24 mouse cellular contexts compared by ENCODE assay signal in the genomic region with DNA sequence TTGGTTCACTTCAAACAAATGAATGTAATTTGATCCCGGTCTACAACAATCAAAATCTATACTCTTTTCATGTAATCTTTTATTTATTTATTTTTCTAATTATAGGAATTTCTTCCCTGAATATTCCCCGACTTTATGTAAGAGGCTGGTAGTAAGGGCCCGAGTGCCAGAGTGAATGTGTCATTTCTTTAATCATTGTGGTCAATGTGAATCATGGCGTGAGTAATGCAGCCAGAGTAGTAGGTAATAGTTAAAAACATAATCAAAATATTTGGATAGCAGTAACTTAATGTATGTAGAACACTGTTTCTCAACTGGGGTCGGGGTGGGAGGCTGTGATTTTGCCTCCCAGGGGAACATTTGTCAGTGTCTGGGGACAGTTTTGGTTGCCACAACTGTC. TPM values are rescaled to one million over a fixed set of nuclear protein-coding genes. Genes with fewer than 3 reads are reported as not detected.
DNase-seq lines count a peak whose midpoint lies in the region; ATAC-seq lines count a peak whose summit lies in the region.
"Had no signal": no experiment of that assay in that cellular context is flagged by ENCODE, and none has a peak within 500 bp of the region (broad histone marks: within the 10 kb centered on the region; RNA-seq: fewer than 3 reads in every experiment).

No protein-coding gene starts in this region.

- H3K4me2 ChIP-seq in hindbrain, embryonic 12.5 days (replicated peaks) = no peak overlapping the region
- H3K4me2 ChIP-seq: embryonic facial prominence, embryonic 12.5 days; forebrain, embryonic 13.5 days; forebrain, embryonic 15.5 days had no signal

- peaks cover 27% of the 10 kb centered on the region for H3K27me3 ChIP-seq in heart, embryonic 10.5 days (ENCODE audit: insufficient read depth, poor library complexity, severe bottlenecking)
- H3K27me3 ChIP-seq in hindbrain, embryonic 12.5 days = peaks cover 39% of the 10 kb centered on the region
- H3K27me3 ChIP-seq: CH12.LX had no signal

- DNase-seq in heart, adult 11 months = peak; percentile 3
- no peak for DNase-seq in heart, embryonic 10.5 days (ENCODE audit: low spot score)
- peak; percentile 63 for DNase-seq in 3T3-L1 (ENCODE audit: low read depth, low spot score)
- peak; percentile 31 for DNase-seq in NIH3T3 (ENCODE audit: low read depth)
- DNase-seq: adrenal gland, adult 2 months; adrenal gland, postnatal 10 days; adrenal gland, postnatal 25 days; cerebellum, adult 11-12 months; cerebellum, adult 2 months; cerebellum, adult 9-10 months; cerebellum, postnatal 14 days; cerebellum, postnatal 36 days; forebrain, postnatal 0 days had no signal

- H3K4me1 ChIP-seq in heart, embryonic 10.5 days = no peaks in the 10 kb centered on the region
- no peaks in the 10 kb centered on the region for H3K4me1 ChIP-seq in hindbrain, embryonic 12.5 days
- H3K4me1 ChIP-seq: embryonic facial prominence, embryonic 10.5 days; embryonic facial prominence, embryonic 12.5 days; forebrain, embryonic 13.5 days; forebrain, embryonic 15.5 days had no signal

- no peaks in the 10 kb centered on the region for H3K9me3 ChIP-seq in heart, embryonic 10.5 days
- H3K9me3 ChIP-seq in hindbrain, embryonic 12.5 days (replicated peaks) = no peaks in the 10 kb centered on the region
- H3K9me3 ChIP-seq: embryonic facial prominence, embryonic 10.5 days; embryonic facial prominence, embryonic 12.5 days; forebrain, embryonic 13.5 days; forebrain, embryonic 15.5 days; G1E had no signal

- ATAC-seq in hindbrain, embryonic 12.5 days (ENCODE audit: low FRiP score) = no peak
- ATAC-seq in megakaryocyte, adult 5-6 weeks (ENCODE audit: poor library complexity, severe bottlenecking) = no peak
- ATAC-seq in cerebellum, adult (ENCODE audit: insufficient number of reproducible peaks, low FRiP score, low TSS enrichment) = no peak
- ATAC-seq: CD4-positive, CD25-positive, alpha-beta regulatory T cell, adult 4 months; forebrain, embryonic 13.5 days; forebrain, embryonic 15.5 days; forebrain, postnatal 0 days had no signal

- no peak overlapping the region for H3K9ac ChIP-seq in hindbrain, embryonic 12.5 days
- H3K9ac ChIP-seq: embryonic facial prominence, embryonic 12.5 days; forebrain, embryonic 13.5 days; forebrain, embryonic 15.5 days; forebrain, postnatal 0 days had no signal

- H3K36me3 ChIP-seq in heart, embryonic 10.5 days = no peaks in the 10 kb centered on the region
- H3K36me3 ChIP-seq in hindbrain, embryonic 12.5 days = no peaks in the 10 kb centered on the region
- H3K36me3 ChIP-seq: embryonic facial prominence, embryonic 10.5 days; embryonic facial prominence, embryonic 12.5 days; forebrain, embryonic 15.5 days; G1E had no signal

- no peak overlapping the region for H3K27ac ChIP-seq in heart, embryonic 10.5 days
- H3K27ac ChIP-seq in hindbrain, embryonic 12.5 days = no peak overlapping the region
- H3K27ac ChIP-seq: embryonic facial prominence, embryonic 10.5 days; embryonic facial prominence, embryonic 12.5 days; forebrain, embryonic 13.5 days; forebrain, embryonic 15.5 days had no signal

- WGBS in heart, embryonic 10.5 days = 72% methylated on average over 5 of the region's 5 CpGs
- 79% methylated on average over 5 of the region's 5 CpGs for WGBS in hindbrain, embryonic 12.5 days

- H3K4me3 ChIP-seq in heart, embryonic 10.5 days = no peak overlapping the region
- no peak overlapping the region for H3K4me3 ChIP-seq in hindbrain, embryonic 12.5 days
- H3K4me3 ChIP-seq: embryonic facial prominence, embryonic 10.5 days; embryonic facial prominence, embryonic 12.5 days; forebrain, embryonic 13.5 days; forebrain, embryonic 15.5 days had no signal

RNA-seq across cellular contexts. Expression of gene Otx2, which starts 6.0 kb away (rescaled TPM):
- 0.20 and 0.57 TPM in 2 replicates for polyA plus RNA-seq in heart, embryonic 10.5 days (2016; fragmentation: Nextera tagmentation; extraction: Ambion mirVana)
- 15.8 and 20.3 TPM in 2 replicates for polyA plus RNA-seq in hindbrain, embryonic 12.5 days (2016; fragmentation: Nextera tagmentation; extraction: Ambion mirVana)
- not detected in 2 replicates for total RNA-seq in megakaryocyte, adult 5-6 weeks (2015)
- total RNA-seq in megakaryocyte, adult 5-6 weeks (2017) = not detected in 2 replicates
- total RNA-seq: adrenal gland, adult 2 months; adrenal gland, postnatal 10 days; adrenal gland, postnatal 25 days; adrenal gland, postnatal 4 days; CH12.LX had no signal
- polyA plus RNA-seq: adrenal gland, adult 2 months; CD4-positive, CD25-positive, alpha-beta regulatory T cell, adult 4 months; G1E had no signal

Comparison
In these comparisons a context has a peak if more than half of its experiments do, and no peak if none do; other contexts are left out.
1. RNA of gene Otx2, which starts 6.0 kb away (polyA plus RNA-seq): 15.8 to 20.3 TPM in hindbrain, embryonic 12.5 days; 0.20 to 0.57 TPM in heart, embryonic 10.5 days; every median in the first group is over 10 times any median in the second.